Mouse (Mus musculus): ENCODE measurements at regions not wholly inside any gene's neighbourhood (a gene's known extent, or its start where the extent isn't known, plus 50 kb on each side); places are given as distances from the start of the nearest gene placed in this dataset.

DNA sequence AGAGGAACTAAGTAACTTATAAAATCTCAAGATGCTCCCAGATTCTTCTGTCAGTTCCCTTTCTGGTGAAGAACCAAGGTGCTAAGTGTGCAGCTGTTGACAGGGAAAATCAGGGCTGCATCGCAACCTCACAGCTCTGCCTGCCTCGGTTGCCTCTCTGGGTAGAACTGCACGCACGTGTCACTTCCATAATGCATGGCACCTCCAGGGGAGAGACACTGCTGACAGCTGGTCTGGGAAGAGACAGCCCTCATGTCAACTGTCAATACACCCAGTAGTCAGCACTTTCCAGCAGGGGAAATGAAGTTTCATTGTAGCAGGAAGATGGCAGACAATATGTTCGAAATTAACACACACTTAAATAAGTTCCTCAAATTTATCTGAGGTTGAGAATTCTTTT is 376.2 kb upstream of the Nrp1 start:
- DNase-seq: no peak

DNA sequence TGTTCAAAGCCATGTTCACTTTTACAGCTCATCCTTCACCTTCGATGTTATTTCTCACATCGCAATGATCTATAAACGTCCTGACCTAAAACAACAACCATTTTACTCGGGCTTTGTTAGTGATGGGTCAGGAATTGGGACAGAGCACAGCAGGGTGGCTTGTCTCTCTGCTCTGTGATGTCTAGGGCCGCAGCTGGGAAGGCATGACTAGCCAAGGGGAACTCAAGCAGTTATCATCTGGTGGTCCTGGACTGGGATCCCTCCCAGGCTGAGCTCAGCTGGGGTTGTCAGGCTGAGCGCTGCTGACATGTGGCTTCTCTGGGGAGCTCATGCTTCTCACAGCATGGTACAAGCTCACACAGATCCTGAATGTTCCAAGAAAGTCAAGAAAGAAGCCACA is 372.8 kb upstream of the Nrp1 start:
- DNase-seq: no peak

DNA sequence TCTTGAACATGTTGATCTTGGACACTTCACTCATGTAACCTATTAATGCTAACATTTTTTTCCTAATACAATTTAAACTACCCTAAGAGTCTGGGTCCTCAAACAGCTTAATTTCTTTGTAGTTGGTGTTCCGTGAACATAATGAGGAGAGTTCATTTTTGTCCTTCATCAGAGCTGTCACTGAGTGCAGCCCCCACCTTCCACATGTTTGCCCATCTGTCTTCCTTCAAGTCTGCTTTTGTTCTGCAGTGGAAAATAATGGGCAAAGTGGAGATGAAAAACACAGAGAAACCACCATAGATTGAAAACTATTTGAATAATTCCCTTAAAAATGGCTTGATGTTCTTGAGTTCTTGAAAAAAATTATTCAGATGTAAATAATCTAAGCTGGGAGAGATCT is 369.5 kb upstream of the Nrp1 start:
- no peak for DNase-seq

DNA sequence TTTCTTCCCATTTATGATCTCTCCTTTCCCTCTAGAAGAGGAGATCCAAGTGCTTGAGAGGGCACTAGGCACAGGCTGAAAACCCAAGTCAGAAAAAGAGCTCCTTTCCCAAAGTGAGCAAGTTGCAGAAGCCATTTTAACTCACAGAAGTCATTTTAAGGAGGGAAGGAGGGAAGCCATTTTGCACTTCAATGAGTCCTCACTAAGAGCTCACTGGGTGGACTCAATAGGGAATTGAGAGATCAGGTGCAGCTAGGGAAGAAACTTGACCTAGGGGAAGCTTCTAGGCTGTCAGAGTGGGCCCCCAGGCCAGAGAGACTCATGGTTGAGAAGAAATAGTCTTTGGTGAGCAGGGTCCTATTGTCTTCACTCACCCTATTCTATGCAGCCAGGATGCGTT is 363.5 kb upstream of the Nrp1 start:
- DNase-seq: no peak

DNA sequence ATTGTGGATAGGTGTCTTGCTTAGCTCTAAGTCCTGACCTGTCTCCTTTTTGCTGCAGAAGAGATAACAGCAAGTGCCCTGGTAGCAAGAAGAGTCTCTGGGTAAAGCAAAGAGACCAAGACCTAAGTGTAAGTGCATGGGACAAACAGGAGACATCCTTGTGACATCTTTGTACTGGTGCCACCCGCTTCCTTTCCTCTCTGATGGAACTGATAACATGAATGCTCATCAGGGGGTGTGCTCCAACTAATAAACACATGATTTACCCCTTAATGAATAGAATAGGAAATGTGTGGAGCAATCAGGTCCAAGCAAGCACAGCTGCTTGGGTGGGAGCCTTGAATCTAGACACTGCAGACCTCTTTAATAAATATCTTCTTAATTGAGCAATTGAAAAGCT is 362.9 kb upstream of the Nrp1 start:
- no peak for DNase-seq

DNA sequence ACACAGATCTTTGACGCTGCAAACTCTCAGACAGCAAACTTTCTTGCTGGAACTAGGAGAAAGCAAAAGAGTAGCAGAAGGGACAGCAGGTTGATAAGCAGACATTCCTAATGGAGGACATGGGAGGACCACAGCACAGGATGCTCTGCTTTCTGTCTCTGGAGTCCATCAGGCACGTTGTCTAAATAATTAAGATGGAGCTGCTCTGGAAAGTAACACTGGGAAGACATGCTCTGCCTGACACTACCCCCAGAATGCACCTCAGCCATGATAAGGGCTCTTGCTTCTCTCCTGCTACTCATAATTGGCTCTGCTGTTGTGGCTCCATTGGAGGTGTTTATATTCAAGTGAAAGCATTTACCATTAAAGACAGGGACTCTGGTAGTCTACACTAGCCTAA is 356.0 kb upstream of the Nrp1 start:
- DNase-seq: no peak

DNA sequence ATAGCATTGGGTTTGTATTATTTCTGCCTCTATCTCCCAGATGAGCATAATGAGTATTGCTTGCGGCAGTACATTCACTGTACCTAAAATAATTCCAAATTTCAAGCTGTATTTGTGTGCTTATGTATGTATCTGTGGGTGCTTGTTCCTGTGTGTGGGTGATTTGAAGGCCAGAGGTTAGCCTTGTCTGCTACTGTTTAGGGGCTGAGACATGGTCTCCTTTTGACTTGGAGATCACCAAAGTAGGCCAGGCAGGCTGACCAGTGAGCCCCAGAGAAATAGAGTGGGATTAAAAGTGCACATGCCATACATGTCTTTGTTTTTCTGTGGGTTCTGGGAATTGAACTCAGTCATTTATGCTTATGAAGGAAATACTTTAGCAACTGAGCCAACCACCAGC is 355.6 kb upstream of the Nrp1 start:
- DNase-seq: no peak

DNA sequence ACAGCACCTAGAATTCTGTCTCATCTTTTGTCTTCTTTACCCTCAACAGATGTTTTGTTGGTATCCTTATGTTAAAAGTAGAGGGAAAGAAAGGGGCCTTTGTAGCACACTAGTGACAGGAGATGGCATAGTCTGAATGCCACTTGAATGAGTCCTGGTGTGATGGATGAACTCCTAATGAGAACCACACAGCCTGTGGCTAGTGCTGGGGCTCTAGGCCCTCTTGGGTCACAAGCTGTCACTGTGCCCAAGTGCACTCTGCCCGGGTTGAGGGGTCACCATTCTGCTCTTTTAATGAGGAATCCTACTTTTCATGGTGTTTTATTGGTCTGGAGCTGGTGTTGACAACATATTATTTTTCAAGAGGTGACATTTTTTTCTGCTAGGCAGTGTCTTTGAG is 355.0 kb upstream of the Nrp1 start:
- DNase-seq: no peak

DNA sequence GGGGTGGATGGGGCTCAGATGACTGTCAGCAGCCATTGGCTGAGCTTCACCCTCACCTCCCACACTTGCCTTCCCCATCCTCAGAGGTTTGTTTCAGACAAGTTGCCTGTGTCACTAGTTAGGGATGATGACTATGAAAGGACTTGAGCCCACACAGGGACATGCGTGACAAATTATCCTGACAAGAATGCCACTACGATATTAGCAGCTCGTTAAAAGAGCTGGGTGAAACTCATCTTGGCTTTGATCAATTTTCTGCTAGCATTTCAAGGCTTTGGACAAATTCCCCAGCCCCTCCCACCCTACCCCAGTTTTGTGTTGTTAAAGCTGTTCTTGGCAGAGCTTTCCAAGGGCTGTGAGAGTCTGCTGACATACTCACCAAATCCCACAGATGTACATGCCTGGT is 354.5 kb upstream of the Nrp1 start:
- DNase-seq: no peak

DNA sequence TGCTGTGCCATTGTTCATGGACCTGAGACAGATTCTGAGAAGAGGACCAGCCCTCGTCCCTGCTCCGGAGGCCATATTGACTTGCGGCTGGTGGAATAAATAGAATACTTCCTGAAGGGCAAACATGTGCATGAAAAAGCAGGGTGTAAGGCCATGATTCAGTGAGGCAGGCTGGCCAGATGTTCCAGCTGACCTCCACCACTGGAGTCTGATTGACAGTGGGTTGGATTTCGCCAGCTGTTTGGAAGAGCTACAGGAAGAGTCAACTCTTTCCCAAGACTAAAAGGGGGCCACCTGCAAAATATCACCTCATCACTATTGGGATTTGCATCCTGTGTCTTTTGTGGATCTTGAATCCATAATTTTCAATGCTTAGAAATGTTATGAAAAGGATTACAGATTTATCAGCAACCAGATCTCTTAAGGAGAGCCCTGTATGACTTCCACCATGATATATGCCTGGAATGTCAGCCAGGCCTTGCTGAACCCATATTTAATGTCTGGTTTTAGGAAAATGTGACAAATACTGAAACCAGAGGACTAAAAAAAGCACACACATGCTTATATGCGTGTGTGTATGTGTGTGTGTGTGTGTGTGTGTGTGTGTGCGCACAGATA is 348.9 kb upstream of the Nrp1 start:
- DNase-seq: no peak

DNA sequence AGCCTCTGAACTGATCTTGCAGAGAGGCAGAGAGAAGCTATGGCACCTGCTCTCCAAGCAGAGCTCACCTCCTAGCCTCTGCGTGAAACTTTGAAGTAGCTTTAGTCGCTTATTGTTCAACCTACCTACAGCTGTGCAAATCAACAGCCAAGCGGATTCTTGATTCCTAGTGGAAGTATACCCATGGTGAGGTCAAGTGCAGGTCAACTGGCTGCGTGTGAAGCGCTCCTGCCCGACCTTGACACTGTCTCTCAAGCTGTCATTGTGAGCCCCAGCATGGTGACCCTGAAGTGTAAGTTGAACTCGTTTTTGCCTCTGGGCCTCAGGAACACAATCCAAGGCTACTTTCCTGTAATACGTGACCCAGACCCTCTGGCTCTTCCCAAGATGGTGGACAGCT is 341.2 kb upstream of the Nrp1 start:
- DNase-seq: no peak

DNA sequence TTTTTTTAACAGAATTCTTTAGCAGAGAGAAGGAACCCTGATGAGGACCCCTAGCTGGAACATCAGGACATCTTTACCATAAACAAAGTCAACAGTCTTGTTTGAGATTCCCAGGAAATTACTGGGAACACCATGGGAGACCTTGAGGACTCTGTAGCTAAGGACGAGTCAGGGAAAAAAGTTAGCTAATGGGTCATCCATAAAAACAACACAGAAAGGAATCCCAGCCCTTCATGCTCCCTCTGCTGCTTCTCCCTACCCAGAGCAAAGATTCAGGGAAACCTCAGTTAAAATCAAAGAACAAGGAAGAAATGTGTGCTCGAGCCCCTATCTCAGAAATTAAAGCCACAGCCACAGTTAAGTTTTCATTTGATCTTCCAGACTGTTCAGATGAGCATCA is 334.7 kb upstream of the Nrp1 start:
- no peak for DNase-seq

DNA sequence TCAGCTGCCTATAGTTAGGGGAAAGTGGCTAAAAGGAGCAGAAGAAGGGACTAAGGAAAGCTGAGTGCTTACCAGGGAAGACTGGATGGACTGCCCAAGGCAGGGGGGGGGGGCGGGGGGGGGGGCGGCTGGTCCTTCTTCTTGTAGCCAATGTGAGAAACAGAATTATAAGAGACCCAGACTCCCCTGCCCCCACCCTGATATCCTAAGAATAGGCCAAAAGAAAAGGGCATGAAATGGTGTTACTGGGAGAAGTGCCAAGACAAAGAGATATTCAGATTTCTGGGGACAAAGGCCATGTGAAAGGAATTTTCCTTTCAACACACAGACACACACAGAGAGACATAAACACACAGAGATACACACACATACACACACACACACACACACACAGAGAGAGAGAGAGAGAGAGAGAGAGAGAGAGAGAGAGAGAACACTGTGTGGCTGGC is 333.6 kb upstream of the Nrp1 start:
- no peak for DNase-seq

DNA sequence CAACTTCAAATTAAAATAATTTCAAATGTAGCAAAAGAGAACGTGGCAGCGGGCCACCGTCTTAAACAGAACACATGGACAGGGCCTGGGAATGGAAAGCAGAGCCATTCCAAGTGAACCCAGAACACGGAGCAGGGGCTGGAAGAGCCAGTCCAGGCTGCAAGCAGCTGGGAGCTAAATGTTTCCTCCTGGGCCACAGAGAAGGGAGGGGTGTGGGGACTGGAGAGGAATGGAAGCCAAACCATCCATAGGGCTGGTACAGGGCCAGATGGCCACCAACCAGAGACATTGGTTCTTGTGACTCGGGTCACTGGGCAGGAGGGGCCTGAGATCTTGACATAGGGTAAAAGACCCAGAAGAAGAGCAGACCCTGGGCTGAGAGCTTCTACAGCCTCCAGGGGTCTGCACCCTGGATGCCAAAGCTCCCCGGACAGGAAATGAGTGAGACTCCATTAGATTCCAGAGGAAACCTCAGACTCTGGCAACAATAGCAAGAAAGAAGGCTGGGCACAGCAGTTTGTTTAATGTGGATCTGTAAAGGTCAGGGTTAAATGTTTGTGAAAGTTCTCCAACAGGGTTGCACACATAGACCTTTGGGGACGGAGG is 333.1 kb upstream of the Nrp1 start:
- DNase-seq: peak; percentile 61

DNA sequence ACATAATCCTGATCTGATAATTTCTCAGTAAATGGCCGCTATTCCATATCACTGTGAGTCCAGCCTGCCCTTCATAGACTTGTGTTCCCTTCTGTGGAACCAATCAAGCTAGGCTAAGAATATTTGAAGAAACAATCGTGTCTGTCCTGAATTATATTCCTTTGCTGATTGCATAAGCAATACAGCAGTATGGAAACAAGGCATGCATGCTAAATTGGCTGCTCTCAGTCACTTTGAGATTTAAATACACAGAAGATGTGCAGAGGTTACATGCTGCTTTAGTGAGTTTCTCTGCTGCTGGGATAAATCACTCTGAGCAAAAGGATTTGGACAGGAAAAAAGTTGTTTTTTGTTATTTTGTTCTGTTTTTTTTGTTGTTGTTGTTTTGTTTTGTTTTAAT is 331.4 kb upstream of the Nrp1 start:
- no peak for DNase-seq

DNA sequence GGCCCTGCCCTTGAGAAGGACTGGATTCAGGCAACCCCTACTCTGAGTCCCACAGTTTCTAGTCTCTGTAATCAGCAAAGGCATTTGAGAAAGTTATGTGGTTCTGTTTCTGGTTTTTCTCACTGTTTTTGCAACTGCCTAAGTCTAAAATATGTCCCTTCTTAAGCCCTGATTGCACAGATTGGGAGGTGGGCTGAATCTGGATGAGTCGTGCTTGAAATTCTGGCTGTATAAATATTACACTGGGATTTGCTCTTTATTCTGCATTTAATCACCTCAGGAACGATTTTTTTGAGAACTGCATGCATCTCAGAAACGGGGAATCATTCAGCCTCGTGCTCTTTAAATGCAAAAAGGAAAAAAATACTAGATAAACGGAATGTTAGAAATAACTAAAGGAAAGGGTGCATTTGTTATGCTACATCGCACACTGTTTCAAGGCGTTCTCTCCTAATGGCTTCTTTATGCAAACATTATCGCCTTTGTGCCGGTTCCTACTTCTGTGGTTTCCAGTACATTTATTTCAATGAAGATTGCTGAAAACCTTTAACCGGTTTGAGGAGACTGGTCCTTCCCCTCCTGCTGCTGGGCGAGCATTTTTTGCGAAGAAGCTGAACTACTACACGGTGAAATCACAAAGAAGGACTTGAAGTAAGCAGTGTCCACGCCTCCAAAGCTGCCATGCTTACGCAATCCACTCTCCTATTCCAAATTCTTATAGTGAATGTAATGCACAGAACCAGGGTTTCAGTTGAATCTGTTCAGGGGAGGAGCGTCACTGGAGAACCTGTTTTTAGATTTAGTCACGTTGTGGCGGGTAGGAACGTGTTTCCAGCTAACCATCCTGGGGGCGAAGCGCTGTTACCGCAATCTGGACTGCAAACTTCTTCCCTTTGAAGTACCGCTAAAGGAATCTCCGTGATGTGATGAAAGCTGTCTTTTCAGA is 327.8 kb upstream of the Nrp1 start:
- no peak for DNase-seq

DNA sequence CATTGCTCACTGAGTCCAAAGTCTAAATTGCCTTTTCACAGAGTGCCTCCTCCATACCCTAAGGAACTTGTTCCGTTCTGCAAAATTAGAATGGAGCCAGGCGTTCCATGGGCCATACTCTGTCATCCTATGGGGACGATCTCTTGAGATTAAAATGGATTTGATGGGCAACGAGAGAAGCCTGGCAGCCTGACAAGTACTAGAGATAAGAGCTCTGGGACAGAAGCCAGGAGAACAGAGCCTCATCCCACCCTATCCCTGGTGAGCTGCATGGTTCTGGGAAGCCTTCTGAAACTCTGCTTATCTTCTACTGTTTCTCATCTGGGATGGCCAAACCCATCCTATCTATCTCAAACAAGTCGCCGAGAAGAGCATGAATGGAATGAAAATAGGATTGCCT is 324.3 kb upstream of the Nrp1 start:
- no peak for DNase-seq

DNA sequence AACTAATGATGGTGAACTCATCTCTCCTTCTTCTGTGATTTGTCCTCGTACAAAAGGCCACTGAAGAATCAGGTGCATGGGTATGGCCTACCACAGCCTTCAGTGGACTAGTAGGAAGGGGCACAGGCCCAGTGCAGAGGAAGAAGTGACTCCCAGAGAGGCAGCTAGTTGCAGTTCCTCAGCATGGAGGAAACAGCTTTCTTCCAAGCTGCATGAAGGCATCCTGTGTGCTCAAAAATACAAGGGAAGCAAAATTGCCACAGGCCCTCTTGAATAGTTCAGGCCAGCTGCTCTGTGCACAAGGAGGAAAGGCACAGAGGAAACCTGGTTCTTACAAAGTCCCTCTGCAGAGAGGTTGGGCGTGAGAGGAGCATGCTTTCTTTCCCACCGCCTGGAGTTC is 322.7 kb upstream of the Nrp1 start:
- no peak for DNase-seq

DNA sequence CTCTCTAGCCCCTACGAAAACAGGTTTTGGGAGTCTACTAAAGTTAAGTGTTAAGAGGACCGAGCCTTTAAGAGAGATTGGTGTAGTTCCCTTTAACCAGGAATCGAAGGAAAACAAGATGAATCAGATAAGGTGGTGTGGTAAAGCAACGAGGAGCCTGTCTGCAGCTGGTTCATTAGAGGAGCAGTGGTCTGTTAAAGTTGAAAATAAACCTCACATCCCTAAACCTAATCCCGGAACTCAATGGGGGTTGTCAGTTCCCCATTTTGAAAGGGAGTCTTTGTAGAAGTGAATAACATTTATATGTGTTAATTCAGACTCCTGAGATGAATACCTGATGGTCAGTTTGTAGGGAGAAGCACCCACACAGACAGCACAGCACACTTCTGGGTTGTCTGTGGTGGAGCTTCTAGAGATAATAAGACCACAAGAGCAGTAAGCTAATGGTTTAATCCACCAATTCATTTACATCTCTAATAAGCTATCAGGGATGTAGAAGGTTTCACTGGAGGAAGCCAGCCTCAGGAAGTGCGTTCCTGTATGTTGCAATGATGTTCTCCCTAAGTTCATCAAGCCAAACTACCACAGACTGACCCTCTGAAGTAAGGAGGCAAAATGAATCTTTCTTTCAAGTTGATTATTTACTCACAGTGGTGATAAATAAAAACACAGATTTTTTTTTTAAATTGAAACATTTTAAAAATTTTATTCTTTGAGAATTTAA is 318.9 kb upstream of the Nrp1 start:
- no peak for DNase-seq

DNA sequence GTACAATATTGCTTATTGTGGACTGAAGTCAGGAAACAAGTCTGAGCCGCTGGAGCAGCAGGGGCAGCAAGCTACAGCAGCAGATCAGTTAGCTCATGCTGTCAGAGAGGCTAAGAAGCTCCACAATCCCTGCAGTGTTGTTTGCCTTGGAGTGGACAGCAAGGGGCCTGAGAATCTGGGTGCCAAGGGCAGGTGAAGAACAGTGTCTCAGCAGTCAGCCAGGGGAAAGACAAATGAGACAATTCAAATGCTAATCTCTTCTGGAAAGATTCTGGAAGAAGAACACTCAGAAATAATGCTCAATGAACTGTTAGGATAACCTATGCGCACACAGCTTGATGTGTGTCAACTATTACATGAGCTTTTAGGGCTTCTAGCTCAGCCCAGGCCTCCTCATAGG is 315.5 kb upstream of the Nrp1 start:
- DNase-seq: no peak

DNA sequence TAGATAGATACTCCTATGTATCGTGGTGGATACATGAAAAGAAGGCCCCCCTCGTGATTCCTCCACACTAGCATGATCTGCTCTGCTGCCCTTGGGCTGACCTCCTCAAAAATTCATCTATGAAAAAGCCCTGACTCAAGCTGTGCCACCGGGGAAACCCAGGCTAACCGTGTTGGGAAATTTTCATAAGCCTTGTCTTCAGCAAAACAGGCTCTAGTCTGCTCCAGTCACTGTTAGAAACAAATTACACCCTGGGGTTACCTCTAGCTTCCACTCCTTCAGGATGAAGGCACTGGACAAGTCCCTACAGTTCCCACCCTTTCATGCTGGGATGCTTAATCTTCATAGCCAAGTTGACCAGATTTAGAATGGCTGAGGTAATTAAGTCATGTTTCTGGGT is 315.0 kb upstream of the Nrp1 start:
- DNase-seq: no peak

DNA sequence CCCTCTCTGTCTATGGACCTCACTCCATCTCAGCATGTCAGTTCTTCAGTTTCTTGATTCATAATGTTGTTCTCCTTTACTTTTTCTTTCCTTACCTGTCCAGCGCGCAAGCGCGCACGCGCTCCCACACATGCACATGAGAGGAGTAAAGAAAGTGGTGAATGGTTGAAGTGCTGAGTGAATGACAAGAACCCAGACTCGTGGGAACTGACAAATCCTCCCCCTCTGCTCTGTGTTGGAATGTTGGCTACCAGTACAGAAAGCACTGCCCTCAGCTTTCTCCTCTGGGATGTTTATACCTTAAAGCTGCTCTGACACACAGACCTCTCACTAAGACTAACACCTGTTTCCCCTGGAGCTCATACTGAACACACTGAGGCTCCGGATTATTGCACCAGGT is 302.2 kb upstream of the Nrp1 start:
- no peak for DNase-seq

DNA sequence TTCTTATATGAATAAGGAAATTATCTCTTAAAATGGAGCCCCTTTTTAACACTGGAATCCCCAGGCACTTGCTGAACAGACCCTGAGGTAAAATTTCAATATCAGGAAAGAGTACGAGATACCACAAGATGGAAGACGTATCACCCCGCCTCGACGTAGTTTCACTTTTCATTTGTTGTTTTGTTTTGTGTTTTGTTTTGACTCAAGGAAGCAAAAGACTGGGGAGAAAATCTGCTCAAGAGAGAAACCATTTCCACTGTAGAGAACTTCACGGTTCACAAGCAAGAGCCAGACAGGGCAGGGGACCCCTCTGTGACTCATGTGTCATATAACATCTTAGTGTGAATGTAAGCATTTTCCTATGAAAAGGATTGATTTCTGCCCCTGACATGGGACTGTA is 300.6 kb upstream of the Nrp1 start:
- no peak for DNase-seq
